Mouse (Mus musculus) bone marrow macrophage, adult 2 months (primary cell): ENCODE data around the gene Olfr221. TPM values are rescaled to one million over a fixed set of nuclear protein-coding genes. Genes with fewer than 3 reads are reported as not detected.
A peak's percentile ranks its signal among the peaks of the same experiment; 100 is the strongest.

Experiments used
- H3K27ac ChIP-seq: 2 replicates; pipeline ENCODE4 v1.5.1; 2012; ENCODE audit warnings: low read depth, low read length; ENCODE audit not compliant: insufficient read depth
- H3K4me1 ChIP-seq: 2 replicates; pipeline ENCODE4 v1.6.1; 2012; ENCODE audit warnings: low read length; ENCODE audit not compliant: control insufficient read depth, insufficient read depth
- H3K4me3 ChIP-seq: 2 replicates; pipeline ENCODE4 v1.5.1; 2012; ENCODE audit warnings: mild to moderate bottlenecking, low read length, moderate library complexity; ENCODE audit not compliant: insufficient read depth
- CTCF ChIP-seq: IDR thresholded peaks from 2 replicates; pipeline ENCODE4 v1.5.1; 2012; ENCODE audit warnings: low read depth, mild to moderate bottlenecking, low read length, moderate library complexity
- POLR2A ChIP-seq: IDR thresholded peaks from 2 replicates; pipeline ENCODE4 v1.6.1; 2012; ENCODE audit warnings: mild to moderate bottlenecking, low read depth, low read length, borderline replicate concordance
- polyA plus RNA-seq: library from polyadenylated mRNA; stranded (reverse); fragments of >200 nt; gene quantifications from 2 replicates; pipeline ENCODE4 v1.2.4, GENCODE M21; 2012; ENCODE audit not compliant: missing spikeins, insufficient read depth, insufficient read length

The Olfr221 gene
- polyA plus RNA-seq, 1 experiment, result not detected

DNA sequence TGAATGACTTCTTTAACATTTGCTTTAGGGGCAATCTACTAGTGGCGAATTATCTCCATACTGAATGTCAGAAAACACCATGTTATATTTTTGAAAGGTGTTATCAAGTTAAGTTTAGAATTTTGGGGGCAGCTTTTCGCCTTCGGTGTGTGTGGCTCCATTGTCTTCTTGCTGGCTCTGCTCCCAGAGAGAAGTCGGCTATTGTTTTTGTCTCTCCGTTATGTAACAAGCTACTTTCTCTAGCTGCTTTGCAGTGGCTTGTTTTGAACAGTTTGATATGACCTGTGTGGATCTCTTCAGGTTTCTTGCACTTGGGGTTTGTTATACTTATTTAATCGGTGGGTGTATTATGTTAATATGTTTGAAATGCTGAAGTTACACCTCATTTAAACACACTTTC lies 1.2 kb upstream of the Olfr221 start:
- no peaks in the 10 kb centered on the region for H3K4me1 ChIP-seq
- H3K27ac ChIP-seq, result no peak overlapping the region
- H3K4me3 ChIP-seq, result no peak overlapping the region
- TF ChIP-seq POLR2A (no peak), CTCF (no peak)

DNA sequence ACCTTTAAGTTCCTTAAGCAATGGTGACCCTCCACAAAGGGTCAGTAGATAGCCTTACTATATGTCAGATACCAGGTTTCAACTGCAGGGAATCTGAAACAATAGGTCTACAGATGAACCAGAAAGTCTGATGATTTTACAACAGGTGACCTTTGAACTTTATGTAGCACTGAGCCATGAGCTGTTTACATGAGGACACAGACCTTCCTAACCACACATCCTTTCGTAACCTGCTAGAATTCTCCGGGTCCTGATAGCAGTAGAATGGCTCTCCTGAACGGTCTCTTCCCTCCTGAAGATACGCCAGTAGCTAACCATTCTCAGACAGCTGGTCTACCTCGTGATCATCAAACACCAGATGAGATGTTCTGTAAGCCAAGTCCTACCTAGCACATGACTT lies 2.9 kb downstream of the Olfr221 start:
- Histone ChIP-seq H3K4me3 (no peak overlapping the region), H3K4me1 (no peaks in the 10 kb centered on the region), H3K27ac (no peak overlapping the region)
- TF ChIP-seq POLR2A, result no peak
- no peak for TF ChIP-seq CTCF

DNA sequence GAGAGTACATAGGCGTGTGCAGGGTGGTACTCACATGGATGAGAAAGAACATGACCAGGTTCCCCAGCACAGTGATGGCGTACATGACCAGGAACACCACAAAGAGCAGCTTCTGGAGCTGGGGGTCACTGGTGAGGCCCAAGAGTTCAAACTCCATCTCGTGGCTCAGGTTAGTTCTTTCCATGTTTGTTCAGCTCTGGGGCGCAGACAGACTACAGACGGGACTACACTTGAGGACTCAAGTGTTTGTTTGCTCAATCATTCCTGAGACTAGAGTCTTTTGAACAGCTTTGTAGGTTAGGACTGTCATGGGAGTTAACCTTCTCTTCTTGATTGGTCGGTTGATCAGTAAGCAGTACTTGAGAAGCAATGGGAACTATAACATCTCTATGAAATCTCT lies 6.3 kb downstream of the Olfr221 start:
- no peak overlapping the region for H3K27ac ChIP-seq
- TF ChIP-seq CTCF (no peak), POLR2A (no peak)
- H3K4me3 ChIP-seq, result no peak overlapping the region
- no peaks in the 10 kb centered on the region for H3K4me1 ChIP-seq

DNA sequence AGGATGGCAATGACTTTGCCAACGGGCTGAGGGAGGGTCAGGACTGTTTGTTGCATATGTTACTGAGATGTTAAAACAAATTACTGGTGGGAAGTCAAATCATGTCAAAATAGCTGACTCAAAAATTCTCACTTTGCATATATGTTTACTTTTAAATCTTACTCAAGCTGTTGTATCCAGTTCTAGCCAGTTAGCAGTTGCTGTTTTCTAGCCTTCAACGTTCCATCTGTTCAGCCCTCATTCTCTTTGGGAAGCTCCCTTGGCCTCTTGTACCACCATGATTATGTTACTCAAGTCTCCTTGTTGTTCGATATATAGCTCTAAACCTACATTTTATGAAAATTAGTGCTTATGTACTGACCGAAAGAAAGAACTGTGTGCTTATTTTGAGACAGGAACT lies 15.9 kb downstream of the Olfr221 start:
- Histone ChIP-seq H3K27ac (no peak overlapping the region), H3K4me1 (peaks cover 15% of the 10 kb centered on the region), H3K4me3 (no peak overlapping the region)
- no peak for TF ChIP-seq CTCF
- no peak for TF ChIP-seq POLR2A

DNA sequence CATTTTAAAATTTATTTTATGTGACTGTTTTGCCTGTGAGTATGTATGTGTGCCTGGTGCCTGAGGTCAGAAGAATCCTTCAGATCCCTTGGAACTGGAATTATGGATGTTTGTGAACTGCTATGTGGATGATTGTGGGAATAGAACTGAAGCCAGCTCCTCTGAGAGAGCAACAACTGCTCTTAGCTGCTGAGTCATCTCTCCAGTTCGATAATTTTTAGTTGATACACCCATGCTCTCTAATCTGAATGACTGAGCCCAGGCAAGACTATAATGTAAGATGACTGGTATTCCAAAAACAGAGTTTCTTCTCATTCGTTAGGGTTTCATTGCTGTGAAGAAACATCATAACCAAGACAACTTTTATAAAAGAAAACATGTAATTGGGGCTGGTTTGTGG lies 18.1 kb downstream of the Olfr221 start:
- TF ChIP-seq CTCF, result no peak
- no peak for TF ChIP-seq POLR2A
- no peak overlapping the region for H3K27ac ChIP-seq
- H3K4me1 ChIP-seq, result peaks cover 19% of the 10 kb centered on the region

DNA sequence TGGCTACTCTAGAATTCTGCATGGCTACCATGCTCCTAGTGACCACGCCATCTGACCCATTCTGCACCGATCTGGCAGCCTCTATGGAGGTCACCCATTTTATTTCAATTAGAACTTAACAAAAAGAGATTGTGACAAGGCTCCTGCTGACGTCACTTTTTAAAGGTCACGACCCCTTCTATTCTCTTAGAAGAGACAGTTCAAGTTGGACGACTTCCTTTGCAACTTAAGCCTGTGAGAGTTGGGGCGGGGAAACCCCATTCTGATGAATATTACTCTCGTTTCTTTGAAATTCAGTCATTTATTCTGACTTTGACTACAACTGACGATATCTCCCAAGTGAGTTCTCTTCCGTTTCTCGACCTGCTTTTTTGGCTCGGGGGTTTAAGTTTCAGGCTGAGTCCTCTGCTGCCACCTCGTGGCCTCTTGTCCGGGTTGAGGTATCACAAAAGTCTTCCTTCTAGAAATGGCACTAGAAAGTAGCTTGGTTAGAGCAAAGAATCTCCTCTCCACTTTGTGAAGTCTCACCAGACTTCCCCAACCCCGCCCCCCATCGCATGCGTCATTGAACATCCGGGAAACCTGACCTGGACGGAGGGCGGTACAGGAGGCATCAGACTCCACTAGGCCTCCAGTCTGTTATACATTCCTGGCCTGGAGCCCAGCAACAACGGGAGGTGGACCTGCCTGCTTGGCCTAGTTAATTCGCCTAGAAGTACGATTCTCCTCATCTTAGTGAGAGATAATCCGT lies 19.4 kb downstream of the Olfr221 start:
- peak overlapping the region; percentile 50 for H3K4me3 ChIP-seq
- TF ChIP-seq POLR2A (no peak), CTCF (peak; percentile 49; the same call in 1 of the 2 replicates)
- H3K4me1 ChIP-seq, result peaks cover 28% of the 10 kb centered on the region
- H3K27ac ChIP-seq, result peak overlapping the region; percentile 55

More for the DNA sequence above, 18.1 kb downstream of the Olfr221 start:
- H3K4me3 ChIP-seq, result no peak overlapping the region

DNA sequence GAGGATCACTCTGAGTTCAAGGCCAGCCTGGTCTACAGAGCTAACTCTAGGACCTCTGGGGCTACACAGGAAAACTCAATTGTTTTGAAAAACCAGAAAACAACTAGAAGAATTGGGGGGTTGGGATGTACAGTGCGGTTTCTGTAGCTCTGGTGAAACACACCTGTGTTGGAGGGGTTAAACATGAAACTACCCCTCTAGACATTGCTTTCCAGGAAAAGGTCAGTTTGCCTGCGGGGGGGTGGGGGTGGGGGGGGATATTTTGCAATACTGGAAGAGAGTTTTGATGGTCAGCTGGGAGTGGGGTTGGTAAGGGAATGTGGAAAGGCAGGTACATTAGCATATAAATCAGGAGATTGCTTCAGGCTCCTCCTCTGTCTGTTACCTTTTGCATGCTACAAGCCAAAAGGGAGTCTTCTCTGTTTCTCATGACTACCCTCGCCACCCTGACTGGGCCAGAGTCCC lies 20.0 kb downstream of the Olfr221 start:
- Histone ChIP-seq H3K4me3 (peak overlapping the region; percentile 50; the same call in 1 of the 2 replicates), H3K4me1 (peaks cover 28% of the 10 kb centered on the region), H3K27ac (peak overlapping the region; percentile 55; the same call in 1 of the 2 replicates)
- TF ChIP-seq CTCF (no peak), POLR2A (no peak)

DNA sequence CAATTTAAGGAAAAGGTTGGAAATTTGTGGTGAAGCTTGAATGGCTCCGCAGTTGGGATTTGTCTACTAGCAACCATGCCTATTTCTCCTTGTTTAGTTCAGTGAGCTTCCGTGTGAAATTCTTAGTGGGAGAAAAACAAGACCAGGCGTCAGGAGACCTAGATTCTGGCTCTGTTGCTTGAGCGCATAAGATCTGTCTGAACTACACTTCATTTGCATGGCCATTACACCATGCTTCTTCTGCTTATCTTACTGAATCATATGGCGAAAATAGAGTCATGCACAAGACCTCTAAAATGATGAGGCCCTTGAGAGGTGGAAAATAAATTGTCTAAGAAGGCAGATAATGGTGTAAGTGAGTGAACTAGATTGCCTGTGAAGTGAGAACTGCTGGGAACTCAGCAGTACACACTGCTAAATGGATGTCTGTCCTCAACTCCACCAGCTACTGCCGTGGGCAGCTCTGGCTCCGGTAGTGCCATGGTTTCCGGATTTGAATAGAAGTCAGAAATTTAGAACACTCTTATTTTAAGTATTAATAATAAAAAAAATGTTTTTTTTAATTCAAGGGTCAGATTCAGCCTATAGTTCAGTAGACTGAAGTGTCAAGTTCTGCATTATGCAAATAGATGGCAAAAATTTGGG lies 20.6 kb downstream of the Olfr221 start:
- no peak overlapping the region for H3K27ac ChIP-seq
- TF ChIP-seq POLR2A, result no peak
- no peak for TF ChIP-seq CTCF
- no peak overlapping the region for H3K4me3 ChIP-seq
- H3K4me1 ChIP-seq, result peaks cover 32% of the 10 kb centered on the region

DNA sequence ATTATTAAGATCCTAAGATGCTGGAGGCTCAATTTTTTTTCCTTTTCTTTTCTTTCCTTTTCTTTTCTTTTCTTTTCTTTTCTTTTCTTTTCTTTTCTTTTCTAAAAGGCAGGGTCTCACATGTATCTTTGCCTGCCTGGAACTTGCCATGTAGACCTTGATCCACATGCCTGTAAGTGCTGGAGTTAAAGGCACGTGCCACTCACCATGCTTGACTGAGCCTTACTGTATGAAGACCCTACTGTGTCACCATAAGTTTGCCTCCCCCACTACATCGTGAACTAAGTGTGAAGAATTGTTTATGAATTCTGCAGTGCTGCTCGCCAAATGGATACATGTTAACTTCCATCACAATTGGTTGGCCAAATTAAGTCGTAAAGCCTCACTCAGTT lies 21.1 kb downstream of the Olfr221 start:
- Histone ChIP-seq H3K27ac (no peak overlapping the region), H3K4me1 (peaks cover 38% of the 10 kb centered on the region), H3K4me3 (no peak overlapping the region)
- no peak for TF ChIP-seq POLR2A
- no peak for TF ChIP-seq CTCF
